Mouse (Mus musculus) layer of hippocampus, adult 18-20 months (tissue): ENCODE data around the gene Ifna14. TPM values are rescaled to one million over a fixed set of nuclear protein-coding genes. Genes with fewer than 3 reads are reported as not detected.
"Not testable (repeated sequence)": the region's sequence is repeated elsewhere in the genome, so short reads cannot be mapped to it uniquely, and the experiment has no call there.

Experiments used
- DNase-seq, 2 experiments: peaks; one replicate each; pipeline ENCODE4 v3.0.0; 2022; ENCODE audit warnings: low spot score in 2 of 2
- long read RNA-seq: library from polyadenylated mRNA; stranded (forward); transcript quantifications from one replicate; pipeline ENCODE4 v2.0.0, GENCODE M21; 2021
- total RNA-seq, 2 experiments: library from RNA; stranded (reverse); gene quantifications; 2 replicates each; pipeline ENCODE4 v1.2.3; 2021

The Ifna14 gene
- total RNA-seq: not detected
- long read RNA-seq: 0 reads

DNA sequence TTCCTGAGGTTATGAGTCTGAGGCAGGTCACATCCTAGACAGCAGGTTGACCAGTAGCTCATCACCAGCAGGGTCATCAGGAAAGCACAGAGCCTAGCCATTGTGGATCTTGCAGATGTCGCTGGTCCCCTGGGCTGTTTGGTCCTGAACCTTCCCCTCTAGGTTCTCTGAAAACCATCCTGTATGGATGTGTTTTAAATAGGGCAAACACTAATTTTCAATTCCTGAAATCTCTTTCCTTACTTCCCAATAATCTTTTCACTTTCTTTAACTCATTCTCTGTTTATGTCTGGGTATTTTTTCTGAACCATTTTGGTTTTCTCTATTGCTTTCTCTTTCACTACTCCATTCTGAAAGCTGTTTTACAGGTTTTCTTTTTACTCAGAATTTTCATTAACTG is at the start of gene Ifna14:
Ifna14 (minus strand) TSS at position 101 of the 400 bp plus-strand sequence.
- DNase-seq: no peak

DNA sequence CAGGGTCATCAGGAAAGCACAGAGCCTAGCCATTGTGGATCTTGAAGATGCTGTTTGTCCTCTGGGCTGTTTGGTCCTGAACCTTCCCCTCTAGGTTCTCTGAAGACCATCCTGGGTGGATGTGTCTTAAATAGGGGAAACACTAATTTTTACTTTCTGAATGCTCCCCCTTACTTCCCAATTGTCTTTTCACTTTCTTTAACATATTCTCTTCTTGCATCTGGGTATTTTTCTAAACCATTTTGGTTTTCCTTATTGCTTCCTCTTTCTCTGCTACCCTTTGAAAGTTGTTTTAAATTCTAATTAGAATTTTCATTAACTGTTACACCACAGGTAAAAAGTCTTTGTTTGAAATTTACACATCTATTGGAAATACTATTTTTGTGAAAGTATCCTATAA is 31.7 kb upstream of the Ifna14 start, which contains the start of gene Ifna12:
Ifna12 (minus strand) TSS at position 101 of the 400 bp plus-strand sequence.
- DNase-seq: no peak

- DNase-seq: no peak
These were observed 20.7 kb upstream of the Ifna14 start, which contains the start of gene Ifna9 for GRCm38 (mm10) chr4:88592285-88592684. Gene Ifna9 (minus strand): TSS chr4:88592385.

DNA sequence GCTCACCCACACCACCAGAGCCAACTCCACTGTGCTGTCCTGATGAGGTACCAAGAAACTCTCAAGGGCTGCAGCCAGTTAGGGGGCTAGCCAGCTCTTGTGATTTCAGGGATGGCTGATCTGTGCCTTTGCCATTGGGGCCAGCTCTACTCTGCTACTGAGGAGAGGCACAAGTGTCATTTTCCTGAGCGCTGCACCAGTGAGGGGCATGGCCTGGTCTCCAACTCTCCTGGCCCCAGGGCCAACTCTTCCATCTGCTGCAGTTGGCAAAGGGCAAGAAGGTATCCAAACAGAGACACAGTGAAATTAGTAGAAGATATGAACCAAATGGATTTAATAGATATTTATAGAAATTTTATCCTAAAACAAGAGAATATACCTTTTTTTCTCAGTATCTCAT is 9.8 kb downstream of the Ifna14 start:
- DNase-seq: no peak

DNA sequence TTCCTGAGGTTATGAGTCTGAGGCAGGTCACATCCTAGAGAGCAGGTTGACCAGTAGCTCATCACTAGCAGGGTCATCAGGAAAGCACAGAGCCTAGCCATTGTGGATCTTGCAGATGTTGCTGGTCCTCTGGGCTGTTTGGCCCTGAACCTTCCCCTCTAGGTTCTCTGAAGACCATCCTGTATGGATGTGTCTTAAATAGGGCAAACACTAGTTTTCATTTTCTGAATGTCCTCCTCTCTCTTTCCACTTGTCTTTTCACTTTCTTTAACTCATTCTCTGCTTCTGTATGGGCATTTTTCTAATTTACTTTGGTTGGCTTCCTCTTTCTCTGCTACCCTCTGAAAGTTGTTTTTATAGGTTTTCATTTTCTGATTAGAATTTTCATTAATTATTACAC is 13.5 kb downstream of the Ifna14 start, which contains the start of gene Ifna15:
Ifna15 (minus strand) TSS at position 101 of the 400 bp plus-strand sequence.
- DNase-seq: not testable (repeated sequence)

GRCm38 (mm10) chr4:88550161-88550945 is 21.2 kb downstream of the Ifna14 start:
- peak; percentile 14 to 78 for DNase-seq

DNA sequence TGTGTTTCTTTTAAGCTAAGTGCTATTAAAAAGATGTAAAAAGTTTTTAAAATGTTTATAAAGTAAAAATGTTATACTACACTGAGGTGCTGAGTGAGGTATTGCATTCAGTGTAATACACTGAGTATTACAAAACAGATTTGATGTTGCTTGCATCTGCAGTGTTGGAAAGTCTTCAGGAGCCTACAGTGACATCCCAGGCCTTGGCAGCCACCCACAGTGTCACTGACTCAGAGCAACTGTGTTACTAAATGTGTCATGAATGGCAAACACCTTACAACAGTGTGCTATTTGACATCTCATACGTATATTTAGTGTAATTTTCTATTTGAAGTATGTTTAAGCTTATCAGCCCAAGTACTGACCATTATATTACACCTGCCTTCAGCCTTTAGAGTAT is 23.6 kb downstream of the Ifna14 start:
- no peak for DNase-seq

DNA sequence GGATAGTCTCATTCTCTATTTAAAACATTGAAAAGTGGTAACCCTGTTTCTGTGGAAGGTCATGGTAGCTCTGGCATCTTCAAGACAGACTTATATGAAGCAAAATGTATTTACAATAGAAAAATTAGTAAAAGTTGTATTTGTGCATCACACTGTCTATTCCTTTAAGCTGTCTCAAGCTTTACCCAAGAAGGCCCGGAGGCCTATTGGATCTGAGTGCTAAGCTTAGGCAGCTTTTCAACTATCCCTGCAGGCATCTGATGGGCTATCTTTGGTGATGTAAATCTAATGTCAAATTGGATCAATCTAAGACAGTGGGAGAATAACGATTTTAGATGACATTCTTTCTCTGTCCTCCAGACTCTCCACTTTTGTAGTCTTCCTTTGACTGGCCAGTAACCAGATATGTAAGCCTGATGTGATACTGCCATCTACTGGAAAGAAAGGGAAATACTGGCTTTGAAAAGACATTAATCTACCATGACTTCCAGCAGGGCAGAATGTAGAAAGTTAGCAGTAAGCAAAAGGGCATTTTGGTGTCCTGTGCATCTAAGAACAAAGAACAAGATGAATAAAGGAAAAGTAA is 27.9 kb downstream of the Ifna14 start:
- peak in 1 of 2 experiments; percentile 62 for DNase-seq

DNA sequence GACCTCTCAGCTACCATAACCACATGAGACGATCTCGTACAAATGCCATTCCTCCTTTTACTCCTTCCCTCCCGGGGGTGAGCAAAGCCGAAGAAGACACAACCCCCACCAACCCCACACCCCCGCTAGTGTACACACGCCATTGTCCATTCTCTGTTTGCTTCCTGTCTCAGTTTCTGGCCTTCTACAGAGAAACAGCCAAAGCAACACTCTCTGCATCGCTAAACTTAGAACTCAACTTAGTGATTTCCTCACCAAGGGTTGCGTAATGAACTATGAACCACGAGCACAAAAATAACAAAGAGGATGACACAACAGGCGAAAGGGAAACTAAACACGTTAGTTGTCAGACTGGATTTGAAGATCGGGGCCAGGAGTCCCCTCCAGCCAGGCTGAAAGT is 34.3 kb downstream of the Ifna14 start:
- peak in 1 of 2 experiments; percentile 12 for DNase-seq

- no peak for DNase-seq
These were observed 35.0 kb downstream of the Ifna14 start for GRCm38 (mm10) chr4:88536640-88537039.

DNA sequence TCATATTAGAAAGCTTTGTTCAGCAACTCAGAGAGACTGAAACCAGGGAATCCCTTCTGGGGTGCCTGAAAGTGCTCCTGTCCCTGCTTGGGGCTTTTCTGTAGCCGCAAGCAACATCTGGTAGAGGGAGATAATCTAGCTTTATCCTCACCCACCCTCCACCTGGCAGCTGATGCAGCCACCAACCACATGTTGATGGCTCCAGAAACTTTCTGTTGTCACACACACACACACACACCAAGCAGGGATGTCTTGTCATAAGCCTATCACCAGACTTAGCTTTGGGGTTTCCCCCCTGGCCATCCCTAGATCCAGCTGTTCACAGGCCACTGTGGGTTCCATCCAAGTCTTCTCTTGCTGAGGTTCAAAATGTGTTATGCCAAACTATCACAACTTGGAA is 35.9 kb downstream of the Ifna14 start:
- DNase-seq: no peak

GRCm38 (mm10) chr4:88534903-88535302 is 36.7 kb downstream of the Ifna14 start:
- DNase-seq: no peak

DNA sequence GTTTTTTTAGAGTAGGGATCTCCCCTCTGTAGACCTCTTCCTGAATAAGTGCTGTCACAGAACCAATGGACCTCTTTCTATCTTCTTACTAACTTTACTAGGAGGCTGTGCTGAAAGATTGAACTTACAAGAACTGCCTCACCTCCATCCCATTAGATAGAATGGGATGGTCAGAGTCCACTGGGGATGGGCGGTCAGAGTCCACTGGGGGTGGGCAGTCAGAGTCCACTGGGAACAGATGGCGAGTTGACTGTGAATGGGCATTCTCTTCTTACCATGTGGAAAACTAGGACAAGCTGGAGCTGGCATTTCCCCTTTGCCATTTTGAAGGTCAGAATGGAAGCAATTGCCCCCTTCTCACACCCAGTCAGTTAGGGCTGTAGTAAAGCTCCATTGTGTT is 38.1 kb downstream of the Ifna14 start:
- DNase-seq: no peak

- DNase-seq: no peak
These were observed 40.7 kb downstream of the Ifna14 start for GRCm38 (mm10) chr4:88530892-88531291.

DNA sequence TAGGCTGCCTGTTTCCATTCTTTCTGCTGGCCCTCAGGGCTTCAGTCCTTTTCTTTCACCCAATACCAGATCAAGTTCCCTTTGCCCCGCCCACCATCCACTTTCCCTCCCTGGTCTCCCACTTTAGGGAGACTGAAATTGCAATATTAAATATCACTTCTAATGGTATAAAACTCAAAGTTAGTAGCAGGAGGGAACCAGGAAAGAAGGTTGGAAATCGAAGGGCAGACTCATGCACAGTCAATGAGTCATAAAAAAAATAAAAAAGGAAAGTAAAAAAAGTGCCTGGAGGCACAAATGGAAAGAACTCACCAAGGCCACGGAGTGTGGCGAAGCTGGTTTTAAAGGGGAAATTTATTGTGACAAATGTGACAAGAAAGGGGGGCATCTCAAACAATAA is 41.3 kb downstream of the Ifna14 start:
- DNase-seq: no peak

- DNase-seq: no peak
These were observed 45.1 kb downstream of the Ifna14 start for GRCm38 (mm10) chr4:88526379-88527049.

DNA sequence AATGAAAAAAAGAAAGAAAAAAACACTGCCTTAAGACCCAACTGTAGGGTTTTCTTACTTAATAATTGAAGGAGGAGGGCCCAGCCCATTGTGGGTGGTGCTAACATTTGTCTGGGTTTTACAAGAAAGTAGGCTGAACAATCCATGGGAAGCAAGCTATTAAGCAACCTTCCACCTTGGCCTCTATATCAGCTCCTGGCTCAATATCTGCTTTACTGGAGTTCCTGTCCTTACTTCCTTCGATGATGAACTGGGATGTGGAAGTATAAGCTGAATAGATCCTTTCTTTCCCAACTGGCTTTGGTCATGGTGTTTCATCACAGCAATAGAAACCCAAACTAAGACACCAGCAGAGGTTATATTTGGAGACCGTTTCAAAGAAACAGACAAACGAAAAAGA is 46.2 kb downstream of the Ifna14 start:
- DNase-seq: no peak

GRCm38 (mm10) chr4:88523241-88523640 is 48.4 kb downstream of the Ifna14 start:
- DNase-seq: no peak

GRCm38 (mm10) chr4:88522674-88523073 is 48.9 kb downstream of the Ifna14 start, which contains the start of gene Ifnb1:
Gene Ifnb1 (minus strand): TSS chr4:88522774.
- DNase-seq: no peak
